Mouse (Mus musculus) heart, embryonic 11.5 days (tissue): Measurements from ENCODE around the gene Pcsk5. TPM values are rescaled to one million over a fixed set of nuclear protein-coding genes. Genes with fewer than 3 reads are reported as not detected.

Source experiments
- ATAC-seq: fragments of 200-750 bp; cut with Nextera tagmentation; replicated peaks from 2 replicates; pipeline ENCODE4 v1.8.0; 2017; ENCODE audit warnings: moderate library complexity; ENCODE audit not compliant: insufficient number of reproducible peaks, low FRiP score, low TSS enrichment
- H3K27ac ChIP-seq: fragments of 300-500 bp; sonication (generic); 2 replicates; pipeline ENCODE4 v1.5.1; 2014; ENCODE audit warnings: mild to moderate bottlenecking, low read depth, low read length
- H3K27me3 ChIP-seq: fragments of 300-500 bp; sonication (generic); 2 replicates; pipeline ENCODE4 v1.6.1; 2014; ENCODE audit warnings: mild to moderate bottlenecking, low read length, mixed read lengths; ENCODE audit not compliant: control insufficient read depth, insufficient read depth
- H3K36me3 ChIP-seq: fragments of 300-500 bp; sonication (generic); 2 replicates; pipeline ENCODE4 v1.6.1; 2014; ENCODE audit warnings: mild to moderate bottlenecking, low read length, moderate library complexity, mixed read lengths; ENCODE audit not compliant: control insufficient read depth, insufficient read depth
- H3K4me1 ChIP-seq: fragments of 300-500 bp; sonication (generic); 2 replicates; pipeline ENCODE4 v1.6.1; 2014; ENCODE audit warnings: low read length; ENCODE audit not compliant: control insufficient read depth, insufficient read depth
- H3K4me2 ChIP-seq: fragments of 300-500 bp; sonication (generic); 2 replicates; pipeline ENCODE4 v1.6.1; 2014; ENCODE audit warnings: mild to moderate bottlenecking, moderate library complexity
- H3K4me3 ChIP-seq: fragments of 300-500 bp; sonication (generic); 2 replicates; pipeline ENCODE4 v1.5.1; 2014; ENCODE audit warnings: low read depth, low read length
- H3K9ac ChIP-seq: fragments of 300-500 bp; sonication (generic); 2 replicates; pipeline ENCODE4 v1.6.1; 2014; ENCODE audit warnings: mild to moderate bottlenecking, low read depth, low read length, moderate library complexity
- H3K9me3 ChIP-seq: fragments of 300-500 bp; sonication (generic); replicated peaks from 2 replicates; pipeline ENCODE4 v1.6.1; 2016; ENCODE audit warnings: low read length; ENCODE audit not compliant: control insufficient read depth
- WGBS: fragments of 180-500 bp; shearing (Covaris S2); extraction: QIAGEN DNeasy Blood & Tissue Kit; methylation state at CpG from one replicate; pipeline ENCODE4 v1.1.7; 2014; ENCODE audit not compliant: insufficient replicate concordance; 5-methylcytosine and 5-hydroxymethylcytosine counted together
- polyA plus RNA-seq: library from polyadenylated mRNA; unstranded; fragments of >200 nt; fragmentation: Nextera tagmentation; extraction: Ambion mirVana; gene quantifications from 2 replicates; pipeline ENCODE4 v1.2.1, GENCODE M21; 2014

The Pcsk5 gene
- polyA plus RNA-seq, 1 experiment from 2014 or later = 22.4 TPM

DNA sequence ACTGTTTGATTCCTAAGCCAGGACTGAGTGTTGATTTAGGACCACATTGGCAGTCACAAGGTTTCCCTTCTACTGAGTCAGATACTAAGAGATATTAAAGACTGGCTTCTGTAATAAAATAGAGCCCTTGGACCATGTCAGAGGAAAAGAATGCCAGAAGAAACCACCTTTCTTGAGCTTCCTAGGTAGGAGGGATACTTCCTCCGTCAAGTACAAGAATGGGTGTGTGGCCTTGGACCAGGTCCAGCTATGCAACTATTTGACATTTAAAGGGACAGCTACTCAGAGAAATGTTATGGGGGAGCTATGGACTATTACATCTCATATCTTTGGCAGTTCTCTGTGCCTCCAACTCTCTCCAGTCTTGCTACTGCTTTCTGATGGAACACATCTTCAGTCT is 244.6 kb downstream of the Pcsk5 start:
- peaks cover 12% of the 10 kb centered on the region for H3K4me1 ChIP-seq
- no peak for ATAC-seq
- H3K36me3 ChIP-seq = no peaks in the 10 kb centered on the region; the same call in 1 of the 2 replicates
- no peak overlapping the region for H3K27ac ChIP-seq
- no peak overlapping the region for H3K4me3 ChIP-seq
- no peak overlapping the region for H3K4me2 ChIP-seq
- H3K9ac ChIP-seq = no peak overlapping the region
- H3K9me3 ChIP-seq = no peaks in the 10 kb centered on the region
- H3K27me3 ChIP-seq = no peaks in the 10 kb centered on the region
- WGBS = 11% methylated on average over 1 of the region's 1 CpGs

DNA sequence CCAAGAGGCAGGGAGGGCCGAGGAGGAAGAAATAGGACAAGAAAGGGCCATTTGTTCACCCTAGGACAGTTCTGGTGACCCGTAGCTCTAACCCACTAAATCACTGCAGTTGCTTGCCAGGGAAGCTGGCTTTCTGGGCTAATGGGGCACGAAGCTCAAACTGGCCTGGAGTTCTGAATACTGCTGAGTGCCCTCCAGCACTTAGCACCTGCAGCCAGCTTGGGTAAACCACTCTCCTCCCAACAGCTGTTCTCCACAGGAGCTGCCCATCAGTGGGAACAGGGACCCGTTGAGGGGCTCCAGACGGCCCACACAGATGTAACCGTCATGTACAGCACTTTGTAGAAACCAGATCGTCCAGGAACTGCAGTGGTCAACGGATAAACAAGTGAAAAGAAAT is 246.1 kb downstream of the Pcsk5 start:
- Histone ChIP-seq H3K9me3 (no peaks in the 10 kb centered on the region), H3K27me3 (no peaks in the 10 kb centered on the region), H3K36me3 (no peaks in the 10 kb centered on the region; the same call in 1 of the 2 replicates), H3K27ac (no peak overlapping the region), H3K4me1 (peaks cover 12% of the 10 kb centered on the region), H3K4me3 (no peak overlapping the region), H3K4me2 (no peak overlapping the region), H3K9ac (no peak overlapping the region)
- 44% methylated on average over 8 of the region's 8 CpGs for WGBS
- no peak for ATAC-seq

DNA sequence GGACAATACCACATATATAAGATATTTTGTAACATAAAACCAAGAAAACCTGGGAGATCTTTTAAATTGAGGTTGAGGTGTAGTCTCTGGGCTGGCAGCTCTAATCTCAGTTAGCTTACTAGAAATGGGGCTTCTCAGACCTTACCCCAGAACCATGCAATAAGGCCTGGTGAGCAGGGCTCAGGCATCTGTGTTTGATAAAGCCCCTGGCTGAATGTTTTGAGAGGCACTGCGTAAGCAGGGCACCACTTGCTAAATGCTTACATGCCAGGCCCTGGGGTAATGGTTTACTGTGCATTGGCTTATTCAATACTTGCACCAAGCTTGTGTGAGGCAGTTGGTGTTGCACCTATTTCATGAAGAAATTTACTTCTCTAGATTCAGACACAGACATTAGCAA is 247.1 kb downstream of the Pcsk5 start:
- Histone ChIP-seq H3K9ac (no peak overlapping the region), H3K4me1 (peaks cover 12% of the 10 kb centered on the region), H3K27me3 (no peaks in the 10 kb centered on the region), H3K4me3 (no peak overlapping the region), H3K9me3 (no peaks in the 10 kb centered on the region), H3K27ac (no peak overlapping the region), H3K36me3 (no peaks in the 10 kb centered on the region; the same call in 1 of the 2 replicates), H3K4me2 (no peak overlapping the region)
- WGBS = 73% methylated on average over 1 of the region's 1 CpGs
- no peak for ATAC-seq

DNA sequence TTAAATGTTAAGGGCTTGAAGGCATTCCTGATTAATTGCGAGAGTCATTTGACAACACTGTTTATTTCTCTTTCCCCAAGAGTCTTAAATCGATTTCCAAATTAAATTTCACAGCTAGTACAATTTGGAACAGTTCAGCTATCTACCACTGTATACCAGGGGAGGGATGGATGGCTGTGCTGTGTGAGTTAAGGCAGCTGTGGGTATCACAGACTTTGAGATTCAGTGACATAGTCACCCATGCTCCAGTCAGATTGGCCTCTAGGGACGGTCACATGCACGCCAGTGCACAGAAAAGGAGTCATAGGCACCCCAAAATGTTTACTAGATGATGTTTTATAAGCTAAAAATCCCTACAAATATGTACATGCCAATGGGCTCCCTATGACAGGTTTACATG is 260.0 kb downstream of the Pcsk5 start:
- no peak overlapping the region for H3K4me2 ChIP-seq

GRCm38 (mm10) chr19:17574564-17574963 is 262.9 kb downstream of the Pcsk5 start:
- Histone ChIP-seq H3K36me3 (no peaks in the 10 kb centered on the region), H3K27me3 (no peaks in the 10 kb centered on the region), H3K4me3 (no peak overlapping the region), H3K4me1 (no peaks in the 10 kb centered on the region), H3K27ac (no peak overlapping the region), H3K9ac (no peak overlapping the region), H3K9me3 (no peaks in the 10 kb centered on the region), H3K4me2 (no peak overlapping the region)
- 86% methylated on average over 5 of the region's 5 CpGs for WGBS
- no peak for ATAC-seq

More for the DNA sequence above, 260.0 kb downstream of the Pcsk5 start:
- Histone ChIP-seq H3K36me3 (no peaks in the 10 kb centered on the region), H3K4me1 (no peaks in the 10 kb centered on the region), H3K9ac (no peak overlapping the region), H3K27ac (no peak overlapping the region), H3K27me3 (no peaks in the 10 kb centered on the region), H3K9me3 (no peaks in the 10 kb centered on the region), H3K4me3 (no peak overlapping the region)
- WGBS = 79% methylated on average over 4 of the region's 4 CpGs
- ATAC-seq = no peak

- no peaks in the 10 kb centered on the region for H3K27me3 ChIP-seq
- no peaks in the 10 kb centered on the region for H3K9me3 ChIP-seq
- H3K27ac ChIP-seq = no peak overlapping the region
- H3K4me1 ChIP-seq = no peaks in the 10 kb centered on the region
- WGBS = 83% methylated on average over 8 of the region's 8 CpGs
- no peak overlapping the region for H3K4me3 ChIP-seq
- H3K4me2 ChIP-seq = no peak overlapping the region
- no peak overlapping the region for H3K9ac ChIP-seq
- no peak for ATAC-seq
- H3K36me3 ChIP-seq = no peaks in the 10 kb centered on the region
These were observed 265.1 kb downstream of the Pcsk5 start for GRCm38 (mm10) chr19:17572315-17572714.

- no peaks in the 10 kb centered on the region for H3K36me3 ChIP-seq
- 83% methylated on average over 2 of the region's 2 CpGs for WGBS
- H3K4me3 ChIP-seq = no peak overlapping the region
- no peak for ATAC-seq
- H3K9me3 ChIP-seq = no peaks in the 10 kb centered on the region
- H3K4me2 ChIP-seq = no peak overlapping the region
- H3K4me1 ChIP-seq = 0 out of 2 replicates have a peak, but pooled peaks cover 3% of the 10 kb centered on the region
- H3K27ac ChIP-seq = no peak overlapping the region
- H3K9ac ChIP-seq = no peak overlapping the region
- H3K27me3 ChIP-seq = no peaks in the 10 kb centered on the region
These were observed 266.5 kb downstream of the Pcsk5 start for GRCm38 (mm10) chr19:17570936-17571335.

- H3K4me2 ChIP-seq = no peak overlapping the region
- no peak for ATAC-seq
- no peaks in the 10 kb centered on the region for H3K27me3 ChIP-seq
These were observed 270.2 kb downstream of the Pcsk5 start for GRCm38 (mm10) chr19:17567264-17567663.

DNA sequence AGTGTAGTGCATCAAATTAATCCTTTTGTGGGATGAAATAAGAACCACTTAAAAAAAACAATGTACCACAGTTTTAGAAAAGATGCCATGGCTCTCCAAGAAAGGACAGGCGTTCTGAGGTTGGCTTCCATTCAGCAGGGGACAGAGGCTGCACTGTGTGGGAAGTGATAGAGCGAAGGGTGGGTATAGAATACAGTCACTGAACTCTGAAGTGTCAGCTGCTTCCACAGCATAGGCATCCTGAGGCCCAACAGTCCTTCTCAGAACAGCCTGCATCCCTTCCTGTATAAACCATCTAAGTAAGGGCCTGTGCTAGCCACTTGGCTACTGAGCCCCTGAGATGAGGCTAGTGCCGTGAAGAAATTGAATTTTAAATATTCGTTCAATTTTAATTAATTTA is 271.3 kb downstream of the Pcsk5 start:
- no peaks in the 10 kb centered on the region; the same call in 1 of the 2 replicates for H3K36me3 ChIP-seq
- H3K4me3 ChIP-seq = no peak overlapping the region
- 81% methylated on average over 4 of the region's 4 CpGs for WGBS
- no peaks in the 10 kb centered on the region for H3K27me3 ChIP-seq
- no peaks in the 10 kb centered on the region for H3K9me3 ChIP-seq
- 0 out of 2 replicates have a peak, but pooled peaks cover 3% of the 10 kb centered on the region for H3K4me1 ChIP-seq
- H3K4me2 ChIP-seq = no peak overlapping the region
- H3K27ac ChIP-seq = no peak overlapping the region
- H3K9ac ChIP-seq = no peak overlapping the region
- ATAC-seq = no peak

More at GRCm38 (mm10) chr19:17567264-17567663, 270.2 kb downstream of the Pcsk5 start:
- Histone ChIP-seq H3K27ac (no peak overlapping the region), H3K4me1 (0 out of 2 replicates have a peak, but pooled peaks cover 3% of the 10 kb centered on the region), H3K4me3 (no peak overlapping the region), H3K36me3 (no peaks in the 10 kb centered on the region; the same call in 1 of the 2 replicates), H3K9me3 (no peaks in the 10 kb centered on the region), H3K9ac (no peak overlapping the region)
- 49% methylated on average over 3 of the region's 3 CpGs for WGBS
